Mouse (Mus musculus) megakaryocyte progenitor cell, adult 5-6 weeks (primary cell): ENCODE results near the gene Hes6. TPM values are rescaled to one million over a fixed set of nuclear protein-coding genes. Genes with fewer than 3 reads are reported as not detected.

Source experiments
- ATAC-seq: replicated peaks from 2 replicates; pipeline ENCODE4 v1.8.0; 2016; ENCODE audit warnings: mild to moderate bottlenecking, moderate TSS enrichment, inconsistent platforms; ENCODE audit not compliant: poor library complexity
- total RNA-seq, 2 experiments: library from RNA; stranded (forward) in 1 of 2; stranded (reverse) in 1 of 2; fragments of 157-497, 149-512 nt in 1 of 2; fragments of 200-1000 nt in 1 of 2; gene quantifications; 2 replicates each; pipeline versions ENCODE4 v1.2.3 to v1.2.4; 2015 to 2017

Hes6 gene
- total RNA-seq (2015) = 34.4 and 35.4 TPM in 2 replicates
- 30.4 and 39.6 TPM in 2 replicates for total RNA-seq (2017)

DNA sequence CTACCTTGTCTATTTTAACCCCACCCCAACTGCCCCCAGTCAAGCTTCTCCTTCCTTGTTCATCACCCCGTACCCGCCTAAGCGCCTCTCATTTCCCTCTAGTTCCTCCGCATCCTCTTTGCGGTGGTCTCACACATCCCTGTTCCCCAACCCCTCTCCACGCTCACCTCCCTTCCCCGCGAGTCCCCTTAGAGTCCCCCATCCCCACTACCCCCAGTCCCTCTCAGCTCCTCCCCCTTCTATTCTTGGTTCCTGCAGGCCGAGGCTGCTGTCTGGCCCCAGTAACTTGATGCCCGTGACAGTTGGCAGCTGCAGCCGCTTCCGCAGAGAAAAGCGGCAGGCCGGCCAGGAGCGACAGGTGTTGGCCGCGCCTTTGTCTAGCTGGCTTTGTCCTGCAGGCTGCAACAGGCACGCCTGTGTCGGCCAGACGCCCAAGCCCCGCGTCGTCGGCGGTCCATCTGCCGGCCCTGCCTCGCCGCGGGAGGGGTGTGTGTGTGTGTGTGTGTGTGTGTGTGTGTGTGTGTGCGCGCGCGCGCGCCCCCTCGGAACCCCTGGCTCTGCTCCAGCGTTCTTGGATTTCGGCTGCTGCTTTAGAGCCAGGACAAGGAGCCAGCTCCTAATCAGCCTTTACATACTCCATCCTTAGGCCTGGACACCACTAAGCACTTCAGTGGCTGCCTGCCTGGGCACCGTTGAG is at the start of gene Hes6:
Gene Hes6, minus strand, starts transcription at position 141 of the 697 bp plus-strand sequence.
- peak; percentile 27 for ATAC-seq

DNA sequence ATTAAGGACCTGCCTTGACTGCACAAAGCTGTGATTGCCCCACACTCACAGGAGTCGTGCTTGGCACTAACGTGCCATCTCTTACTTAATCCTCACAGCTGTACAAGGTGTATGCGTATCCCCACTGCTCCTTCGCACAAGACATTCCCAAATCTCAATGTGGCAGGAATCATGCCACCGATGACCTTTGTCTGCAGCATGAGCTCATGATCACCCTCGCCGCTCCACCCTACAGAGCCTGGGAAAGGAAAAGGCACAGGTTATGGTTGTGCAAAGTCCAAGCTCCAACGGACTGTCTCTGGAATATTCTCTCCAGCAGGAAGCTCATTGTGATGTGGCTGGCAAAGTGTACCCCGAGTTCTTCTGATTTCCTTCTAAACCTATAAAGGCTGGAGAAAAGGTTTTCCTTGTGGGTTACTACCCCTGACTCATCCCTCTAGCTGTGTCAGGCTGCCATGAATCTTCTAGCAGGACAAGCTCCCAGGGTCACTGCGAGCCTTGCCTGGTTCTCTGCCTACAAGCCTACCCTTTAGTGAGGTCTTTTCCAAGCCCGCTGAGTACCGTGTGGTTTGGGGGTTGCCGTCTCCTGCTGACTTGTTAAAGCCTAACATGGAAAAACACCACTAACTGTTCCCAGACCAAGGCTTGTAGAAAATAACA is 49.6 kb upstream of the Hes6 start:
- ATAC-seq = no peak

DNA sequence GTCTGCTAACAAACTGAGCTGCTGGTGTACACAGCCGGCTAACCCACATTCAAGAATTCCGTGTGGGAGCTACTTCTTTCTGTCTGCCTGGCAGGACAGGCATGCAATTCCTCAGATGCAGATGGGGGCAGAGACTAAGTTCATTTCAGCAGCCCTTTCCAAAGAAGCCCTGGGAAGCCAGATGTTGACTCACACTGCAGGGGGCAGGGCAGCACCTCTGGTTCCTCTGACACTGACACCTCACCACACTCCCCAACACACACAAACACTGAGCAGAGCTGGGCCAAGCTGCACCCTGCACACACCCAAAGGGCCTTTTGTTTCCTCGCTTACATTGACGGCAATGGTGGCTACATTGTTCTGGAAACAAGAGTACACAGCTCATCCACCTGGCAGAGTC is 46.7 kb upstream of the Hes6 start:
- no peak for ATAC-seq

DNA sequence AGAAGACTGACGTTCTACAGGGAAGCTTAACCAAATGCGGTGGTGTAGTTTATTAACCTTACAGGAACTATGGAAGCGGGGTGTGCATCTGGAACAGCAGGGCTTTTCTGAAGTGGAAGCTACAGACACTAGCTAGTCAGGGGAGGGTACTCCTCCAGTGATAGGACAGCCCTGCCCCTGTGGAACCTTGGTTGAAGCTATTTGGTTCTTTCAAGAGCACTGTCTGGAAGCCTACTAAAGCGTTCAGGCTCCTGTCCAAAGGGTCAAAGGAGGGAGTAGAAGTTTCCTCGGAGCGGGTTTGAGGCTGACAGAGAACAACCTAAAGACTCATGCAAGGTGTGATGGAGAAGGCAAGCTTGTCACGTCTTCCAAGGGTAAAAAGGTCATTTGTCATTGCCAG is 46.2 kb upstream of the Hes6 start:
- ATAC-seq = no peak

DNA sequence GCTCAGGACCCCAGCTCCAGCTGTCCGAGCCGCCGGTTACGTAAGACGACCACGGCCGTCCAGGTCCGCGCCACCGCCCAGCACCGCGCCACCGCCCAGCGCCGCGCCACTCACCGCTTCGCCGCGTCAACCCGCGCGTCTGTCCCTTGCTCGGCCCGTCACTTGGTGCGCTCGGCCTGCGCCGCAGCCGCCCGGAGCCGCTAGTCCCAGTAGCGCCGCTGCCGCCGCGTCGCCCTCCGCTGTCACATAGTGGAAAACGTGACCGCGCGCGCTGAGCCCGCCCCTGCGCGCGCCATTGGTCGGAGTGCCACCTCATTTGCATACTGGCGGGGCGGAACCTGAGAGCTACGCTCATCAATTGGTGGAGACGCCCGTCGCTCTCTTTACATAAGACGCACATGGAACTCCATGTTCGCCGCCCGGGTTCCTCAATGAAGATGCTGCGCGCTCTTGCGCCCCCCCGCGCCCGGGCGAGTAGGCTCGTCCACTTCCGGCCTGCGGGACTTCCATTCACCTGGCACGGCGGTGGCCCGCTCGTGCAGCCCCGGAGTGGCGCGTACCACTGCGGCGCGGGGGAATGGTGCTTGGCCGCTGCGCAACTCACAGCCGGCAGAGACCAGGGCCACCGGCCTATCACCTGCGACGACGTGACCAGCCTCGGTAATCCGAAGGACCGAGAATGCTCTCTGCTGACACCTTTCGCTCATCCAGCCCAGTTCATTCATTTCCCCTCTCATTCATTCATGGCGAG is 45.4 kb upstream of the Hes6 start, which contains the start of gene Per2:
Gene Per2, minus strand, starts transcription at position 266 of the 751 bp plus-strand sequence.
- ATAC-seq = peak; percentile 82

DNA sequence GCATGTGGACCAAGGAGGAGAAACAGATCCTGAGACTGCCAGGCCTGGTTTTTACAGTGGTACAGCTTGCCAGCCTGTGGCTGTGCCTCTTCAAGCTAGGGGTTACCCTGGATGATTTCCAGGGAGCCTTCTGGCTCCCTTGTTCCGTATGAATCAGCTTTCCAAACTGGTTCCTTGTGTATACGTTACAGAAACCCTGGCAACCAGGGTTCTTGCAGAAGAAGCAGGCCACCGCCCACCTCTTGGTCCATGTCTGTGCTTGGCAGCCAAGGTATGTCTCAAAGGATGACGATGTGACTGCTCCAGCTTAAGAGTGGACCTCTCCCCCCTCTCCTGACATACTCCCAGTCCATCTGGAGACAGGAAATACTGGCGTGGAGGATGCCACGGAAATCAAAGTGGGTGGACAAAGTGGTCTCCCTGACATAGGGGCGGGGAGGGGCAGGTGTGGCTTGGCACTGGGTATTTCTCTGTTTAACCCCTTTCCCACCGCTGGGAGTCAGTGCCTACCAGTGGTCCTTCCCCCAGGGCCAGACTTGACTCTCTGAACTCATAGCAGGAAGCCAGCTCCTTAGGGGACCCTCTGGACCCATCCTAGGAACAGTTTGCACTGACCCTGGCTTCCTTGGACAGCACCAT is 44.5 kb upstream of the Hes6 start:
- ATAC-seq = peak; percentile 1; the same call in 1 of the 2 replicates

DNA sequence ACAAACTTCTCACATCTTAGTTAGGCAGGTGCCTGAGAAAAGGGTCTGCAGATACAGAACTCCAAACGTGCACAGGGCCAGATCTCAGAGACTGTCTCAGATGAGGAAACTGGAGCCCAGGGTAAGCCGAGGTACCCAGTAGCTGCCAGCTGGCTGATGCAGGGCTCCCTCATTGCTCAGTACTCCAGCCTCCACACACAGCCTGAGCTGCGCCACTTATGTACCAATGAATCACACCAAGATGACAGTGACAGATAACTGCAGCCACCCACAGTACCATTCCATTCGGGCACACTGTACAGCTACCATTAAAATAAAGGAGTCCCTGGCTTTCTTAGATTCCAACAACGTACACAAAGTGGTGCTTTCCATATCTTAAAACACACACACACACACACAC is 43.9 kb upstream of the Hes6 start:
- no peak for ATAC-seq

DNA sequence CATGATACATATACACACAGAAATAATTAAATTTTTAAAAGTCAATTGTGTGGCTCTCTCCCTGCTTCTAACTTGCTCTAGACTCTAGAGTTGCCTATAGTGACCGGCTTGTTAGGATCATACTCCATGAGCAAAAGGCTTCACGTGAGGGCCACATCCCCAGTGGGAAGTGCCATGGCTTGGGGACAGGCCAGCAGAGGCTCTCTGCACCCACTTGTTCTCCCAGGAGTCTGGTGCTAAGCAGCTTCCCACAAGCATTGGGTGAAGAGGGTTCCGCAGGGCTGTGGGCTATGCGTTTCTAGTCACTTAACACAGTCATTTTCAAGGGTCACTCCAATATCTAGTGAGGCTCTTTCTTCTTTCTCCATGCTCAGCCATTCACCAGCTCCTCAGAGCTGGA is 43.3 kb upstream of the Hes6 start:
- ATAC-seq = no peak

DNA sequence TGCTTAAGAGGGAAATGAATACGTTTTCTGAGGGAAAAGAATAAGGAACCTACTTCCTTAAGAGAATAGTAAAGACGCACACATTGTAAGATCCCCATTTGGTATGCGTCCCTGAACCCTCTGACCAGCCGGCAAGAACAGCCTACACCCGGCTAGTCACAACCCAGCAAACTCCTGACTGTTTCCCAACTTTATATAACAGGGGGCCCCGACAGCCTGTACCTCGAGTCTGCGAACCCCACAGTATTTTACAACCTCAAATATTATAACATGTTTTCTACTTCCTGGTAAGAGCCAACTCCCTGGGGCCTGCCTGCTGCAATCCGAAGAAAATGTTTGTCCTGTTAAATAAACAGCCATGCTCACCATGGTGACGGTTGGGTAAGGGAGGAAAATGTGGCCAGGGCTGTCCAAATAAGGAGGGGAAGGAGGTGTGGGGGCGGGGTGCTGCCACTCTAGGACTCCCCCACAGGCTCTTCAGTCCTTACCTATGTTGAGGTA is 42.5 kb upstream of the Hes6 start:
- peak; percentile 12; the same call in 1 of the 2 replicates for ATAC-seq

DNA sequence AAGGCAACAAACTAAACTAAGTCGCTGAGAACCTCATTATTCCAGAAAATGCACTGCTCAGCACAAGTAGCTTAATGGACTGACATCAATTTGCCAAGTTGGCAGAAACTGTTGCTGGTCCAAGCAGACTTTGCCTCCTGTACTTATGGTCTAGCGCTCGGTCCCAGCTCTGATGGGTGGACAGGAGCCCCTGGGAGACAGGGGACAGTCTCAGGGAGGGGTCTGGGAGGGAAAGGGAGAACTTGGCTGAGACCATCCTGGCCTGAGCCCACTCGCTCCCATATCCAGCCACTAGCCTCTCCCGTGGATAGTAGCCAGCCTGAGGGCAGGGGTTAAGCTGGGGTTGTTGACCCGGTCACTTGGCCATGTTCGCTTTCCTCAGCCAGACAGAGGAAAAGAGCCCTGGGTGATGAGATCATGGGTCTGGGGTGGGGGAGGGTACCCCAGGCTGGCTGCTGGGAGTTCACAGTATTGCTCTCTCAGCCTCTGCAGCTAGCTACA is 41.9 kb upstream of the Hes6 start:
- ATAC-seq = no peak

DNA sequence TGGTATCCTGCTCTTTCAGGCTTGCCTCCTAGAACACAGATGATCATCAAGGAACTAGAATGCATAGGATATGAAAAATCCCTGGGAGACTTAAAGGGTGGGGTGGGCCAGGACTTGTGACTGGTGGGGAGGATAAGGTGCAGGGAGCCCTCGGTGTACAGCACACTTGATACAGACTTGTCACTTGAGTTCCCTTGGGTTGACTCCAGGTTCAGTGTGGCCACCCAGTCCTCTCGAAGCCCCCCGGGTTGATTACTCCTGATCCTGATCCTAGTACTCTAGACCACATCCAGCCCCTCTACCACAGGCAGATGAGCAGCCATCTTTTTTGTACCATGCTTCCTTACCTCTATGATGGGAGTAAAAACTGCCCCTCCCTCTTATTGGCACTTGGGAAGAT is 41.1 kb upstream of the Hes6 start:
- no peak for ATAC-seq

DNA sequence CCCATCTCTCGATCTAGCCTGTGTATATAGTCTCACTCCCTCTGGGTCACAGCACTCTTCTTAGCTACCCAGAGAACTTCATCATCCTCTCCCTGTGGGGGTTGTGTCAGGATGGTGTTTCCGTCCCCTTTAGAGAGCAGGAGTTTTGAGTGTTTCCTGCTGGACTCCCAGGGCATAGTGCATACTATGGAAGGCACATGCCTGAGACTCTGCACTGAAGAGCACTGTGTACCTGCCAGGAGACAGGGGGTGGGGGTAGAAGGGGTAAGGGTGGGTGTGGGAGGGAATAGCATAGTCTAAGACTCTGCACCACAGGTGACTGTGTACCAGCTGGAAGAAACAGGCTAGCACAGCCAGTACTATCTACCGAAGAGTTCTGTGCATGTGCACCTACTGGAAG is 40.5 kb upstream of the Hes6 start:
- ATAC-seq = no peak

DNA sequence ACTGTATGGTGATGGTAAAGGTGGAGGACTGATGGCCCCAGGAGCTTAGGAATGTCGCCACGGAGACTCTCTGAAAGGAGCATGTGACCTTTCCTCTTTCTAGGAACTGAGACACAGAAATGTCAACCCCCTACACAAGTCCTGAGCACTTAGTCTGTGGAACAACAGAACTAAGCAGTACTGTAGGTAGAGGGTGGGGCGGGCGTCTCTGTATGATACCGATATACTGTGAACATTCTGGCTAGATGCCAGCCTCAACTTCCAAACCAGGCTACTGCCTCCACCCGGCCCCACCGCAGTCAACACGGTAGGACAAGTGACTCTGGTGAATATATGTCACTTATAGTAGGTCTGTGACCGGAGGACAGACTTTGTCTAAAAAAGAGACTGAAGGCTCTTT is 40.1 kb upstream of the Hes6 start:
- peak; percentile 40 for ATAC-seq

DNA sequence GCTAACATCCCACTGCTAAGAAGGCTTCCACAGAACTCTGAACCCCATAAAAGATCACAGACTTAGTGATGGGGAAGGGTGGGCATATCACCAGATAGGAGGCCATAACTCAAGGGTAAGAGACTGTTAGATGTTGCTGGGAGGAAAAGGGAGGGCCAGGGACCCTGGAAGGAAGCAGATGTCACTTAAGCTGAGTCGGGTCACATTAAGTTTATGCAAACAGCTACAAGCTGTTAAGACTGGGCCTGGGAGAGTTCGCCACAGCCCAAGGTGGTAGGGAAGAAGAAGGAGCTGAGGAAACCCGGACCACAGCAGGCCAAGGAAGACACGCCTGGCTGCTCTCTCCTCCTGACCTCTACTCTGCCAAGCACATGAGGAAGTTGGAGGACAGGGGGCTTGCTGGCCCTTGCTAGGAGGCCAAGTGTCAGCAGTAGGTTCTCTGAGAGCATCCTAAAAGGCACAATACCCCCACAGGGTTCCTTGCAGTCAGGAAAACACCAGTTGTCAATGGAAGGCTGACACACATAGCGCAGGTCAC is 37.8 kb upstream of the Hes6 start:
- ATAC-seq = no peak

DNA sequence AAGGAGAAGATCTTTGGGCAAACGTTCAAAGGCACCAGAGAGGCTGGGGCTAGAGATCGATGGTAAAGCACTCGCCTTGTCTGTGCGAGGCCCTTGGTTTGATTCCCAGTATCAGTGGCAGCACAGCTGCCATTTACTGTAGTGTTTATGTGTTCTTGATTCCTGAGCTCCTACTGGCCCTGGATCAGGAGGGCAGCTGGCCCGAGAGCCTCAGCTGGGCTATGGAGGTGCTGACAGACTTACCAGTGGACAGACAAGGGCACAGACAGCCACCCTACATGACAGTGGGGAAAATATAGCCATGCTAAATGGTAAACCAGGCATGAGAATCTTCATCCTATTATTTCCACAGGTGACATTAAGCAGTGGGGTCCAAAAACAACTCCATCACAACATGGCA is 37.0 kb upstream of the Hes6 start:
- no peak for ATAC-seq

DNA sequence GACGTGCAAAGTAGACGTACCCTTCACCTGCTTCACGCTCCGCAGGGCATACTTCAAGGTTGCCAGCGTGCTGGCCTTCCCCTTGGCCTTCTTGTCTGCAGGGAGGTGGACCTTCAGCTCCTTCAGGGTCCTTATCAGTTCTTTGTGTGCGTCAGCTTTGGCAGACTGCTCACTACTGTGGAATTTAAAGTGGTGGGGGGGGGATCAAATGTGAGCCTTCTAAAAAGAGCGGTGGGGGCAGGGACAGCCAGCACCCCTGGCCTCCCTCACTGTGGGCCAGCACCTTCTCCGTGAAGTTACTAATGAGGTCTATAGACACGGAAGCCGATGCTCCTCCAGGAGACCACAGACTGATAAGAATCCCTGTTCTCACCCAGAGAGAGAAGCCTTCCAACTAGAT is 34.9 kb upstream of the Hes6 start:
- ATAC-seq = no peak

DNA sequence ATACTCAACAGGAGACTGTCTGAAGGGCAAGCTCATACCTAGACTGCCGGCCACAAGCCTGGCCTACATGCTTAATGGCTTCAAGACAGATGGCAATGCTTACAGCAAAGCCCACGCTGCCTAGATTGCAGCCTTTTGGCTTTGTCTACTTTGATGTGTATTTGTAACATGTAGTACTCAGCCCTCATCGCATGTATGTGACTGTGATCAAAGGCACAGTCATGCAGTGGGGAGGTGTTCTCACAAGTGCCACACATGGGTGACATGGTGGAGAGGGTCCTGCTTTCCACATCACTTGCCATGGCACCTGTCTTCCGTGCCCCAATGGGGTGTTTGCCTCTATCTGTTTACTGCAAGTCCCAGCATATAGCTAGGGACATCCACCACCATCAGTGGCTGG is 32.7 kb upstream of the Hes6 start:
- no peak for ATAC-seq

DNA sequence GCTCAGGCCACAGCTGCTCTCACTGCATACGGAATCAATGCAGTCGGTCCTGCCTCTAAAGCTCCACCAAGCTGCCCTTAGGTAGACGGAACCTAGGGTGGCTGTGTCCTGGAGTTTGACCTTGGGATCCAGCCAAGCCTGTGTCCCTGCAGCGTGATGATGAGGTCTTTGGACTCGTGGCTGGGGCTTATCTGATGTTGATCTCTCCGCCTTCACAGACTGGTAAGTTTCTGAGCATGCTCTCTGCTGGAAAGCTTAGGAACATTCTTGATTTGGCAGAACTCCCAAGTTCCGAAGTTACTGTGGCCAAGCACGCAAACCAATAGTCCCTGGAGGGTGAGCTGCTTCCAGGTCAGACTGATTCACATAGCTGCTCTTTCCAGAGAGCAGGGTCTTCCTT is 32.2 kb upstream of the Hes6 start:
- ATAC-seq = no peak

DNA sequence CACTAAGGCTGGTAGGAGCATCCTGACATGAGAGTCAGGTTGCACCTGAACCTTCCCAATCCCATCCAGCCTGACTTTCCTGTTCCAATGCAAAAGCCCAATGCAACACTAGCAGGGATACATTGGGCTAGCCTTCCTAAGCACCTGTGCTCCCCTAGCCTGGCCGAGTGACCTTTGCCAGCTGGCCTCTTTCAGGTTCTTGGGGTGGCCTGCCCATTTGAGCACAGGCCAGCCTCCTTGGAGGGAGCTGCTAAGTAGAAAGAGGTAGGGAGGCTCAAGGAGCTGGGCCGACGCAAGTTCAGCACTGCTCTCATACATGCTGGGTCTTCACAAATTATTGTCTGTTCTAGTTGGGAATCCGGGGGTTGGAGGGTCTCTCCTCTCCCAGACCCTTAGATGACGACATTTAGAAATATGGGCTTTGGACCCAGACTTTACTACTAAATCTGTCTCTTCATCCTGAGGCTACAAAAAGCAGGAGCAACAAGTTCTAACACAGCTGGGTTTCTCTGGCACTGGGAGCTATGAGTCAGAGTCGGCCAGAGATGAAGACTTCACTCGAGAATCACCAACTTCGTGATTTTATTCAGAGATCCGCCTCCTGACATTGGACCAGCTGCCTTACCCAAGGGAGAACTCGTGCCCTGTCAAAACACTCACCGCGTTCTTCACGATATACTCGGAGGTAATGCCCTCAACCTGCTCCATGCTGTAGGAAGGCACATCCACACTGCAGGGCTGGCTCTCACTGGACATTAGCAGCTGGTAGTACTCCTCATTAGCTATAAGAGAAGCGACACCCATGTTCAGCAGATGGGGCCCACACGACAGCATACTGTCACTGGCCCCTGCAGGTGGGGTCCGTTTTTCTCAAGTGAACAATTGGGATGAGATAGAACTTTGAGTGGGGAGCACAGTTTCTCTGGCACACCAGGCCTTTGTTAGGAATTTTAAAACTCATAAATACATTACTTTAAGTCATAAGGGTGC is 31.3 kb upstream of the Hes6 start:
- ATAC-seq = no peak
